Mouse (Mus musculus): ENCODE data around the gene Gm4763.

Gm4763 gene

GRCm38 (mm10) chr7:24676575-24676974 lies 50.1 kb downstream of the Gm4763 start, which contains the start of gene Tex101:
Tex101 (minus strand) TSS chr7:24676675.
- ChIA-PET POLR2A (no interaction called here), CTCF (no interaction called here)

- ChIA-PET POLR2A (interaction anchor here in 1 of 4 experiments (0.6 to 0.7 kb wide), 2 partner anchors 85 to 165 kb away, joined by 3 read pairs; partner anchors contain the start of genes Ethe1, Zfp428 and Zfp575), CTCF (interaction anchor here in 2 of 4 experiments (0.6 to 1.8 kb wide), 3 partner anchors 9 to 374 kb away, joined by 3 to 9 read pairs (median 6); no protein-coding TSS in a partner anchor)
These were observed 54.7 kb downstream of the Gm4763 start for GRCm38 (mm10) chr7:24671944-24672439.

Data from embryonic stem cell, embryonic (primary cell).